In genomic region chr4:125203521-125203920, GRCm38 (mm10) we compare ENCODE assay signal across 31 mouse cellular contexts.
"Had no signal": no experiment of that assay in that cellular context is flagged by ENCODE, and none has a peak within 500 bp of the region (broad histone marks: within the 10 kb centered on the region; RNA-seq: fewer than 3 reads in every experiment).

No protein-coding gene starts in this region.

- H3K4me1 ChIP-seq: limb, embryonic 12.5 days; limb, embryonic 13.5 days; limb, embryonic 15.5 days; liver, embryonic 12.5 days; liver, embryonic 13.5 days; liver, embryonic 15.5 days; lung, embryonic 15.5 days had no signal

- H3K9ac ChIP-seq: limb, embryonic 12.5 days; limb, embryonic 13.5 days; limb, embryonic 15.5 days; liver, embryonic 12.5 days; liver, embryonic 13.5 days; liver, embryonic 14.5 days; liver, embryonic 15.5 days; liver, postnatal 0 days; lung, embryonic 14.5 days; lung, embryonic 15.5 days; midbrain, embryonic 12.5 days; midbrain, embryonic 13.5 days; midbrain, embryonic 15.5 days; neural tube, embryonic 12.5 days had no signal

- H3K27me3 ChIP-seq: liver, embryonic 13.5 days; liver, embryonic 15.5 days; lung, embryonic 15.5 days; midbrain, embryonic 15.5 days; neural tube, embryonic 12.5 days had no signal

- H3K9me3 ChIP-seq: limb, embryonic 10.5 days; limb, embryonic 12.5 days; limb, embryonic 13.5 days; limb, embryonic 15.5 days; liver, embryonic 12.5 days; liver, embryonic 13.5 days; liver, embryonic 15.5 days; lung, embryonic 15.5 days; midbrain, embryonic 10.5 days; midbrain, embryonic 12.5 days; midbrain, embryonic 13.5 days; midbrain, embryonic 15.5 days; neural tube, embryonic 12.5 days had no signal

- ATAC-seq: liver, embryonic 12.5 days; liver, postnatal 0 days; lung, postnatal 0 days; midbrain, embryonic 13.5 days; midbrain, embryonic 15.5 days; midbrain, embryonic 16.5 days had no signal

- H3K27ac ChIP-seq: limb, embryonic 10.5 days; limb, embryonic 12.5 days; limb, embryonic 13.5 days; limb, embryonic 15.5 days; liver, embryonic 12.5 days; liver, embryonic 13.5 days; liver, embryonic 14.5 days; liver, embryonic 15.5 days; lung, embryonic 15.5 days; macrophage; midbrain, embryonic 10.5 days; midbrain, embryonic 12.5 days; midbrain, embryonic 13.5 days; midbrain, embryonic 15.5 days; neural tube, embryonic 12.5 days had no signal

- H3K4me2 ChIP-seq: limb, embryonic 12.5 days; limb, embryonic 13.5 days; limb, embryonic 15.5 days; liver, embryonic 11.5 days; liver, embryonic 12.5 days; liver, embryonic 13.5 days; liver, embryonic 15.5 days; lung, embryonic 14.5 days; lung, embryonic 15.5 days; midbrain, embryonic 11.5 days; midbrain, embryonic 12.5 days; midbrain, embryonic 13.5 days; midbrain, embryonic 15.5 days; neural tube, embryonic 12.5 days had no signal

- DNase-seq: left cerebral cortex, postnatal 4 days; liver; liver, embryonic 13.5 days; liver, postnatal 0 days; lung, adult 18-20 months; lung, adult 2 months; lung, embryonic 14.5 days; lung, postnatal 10 days; lung, postnatal 14 days; lung, postnatal 36 days; lung, postnatal 4 days; midbrain, embryonic 14.5 days had no signal

- H3K4me3 ChIP-seq: limb, embryonic 10.5 days; limb, embryonic 12.5 days; limb, embryonic 13.5 days; limb, embryonic 15.5 days; liver, embryonic 12.5 days; liver, embryonic 13.5 days; liver, embryonic 15.5 days; lung, embryonic 15.5 days; midbrain, embryonic 10.5 days; midbrain, embryonic 12.5 days; midbrain, embryonic 13.5 days; midbrain, embryonic 15.5 days; myocyte; neural tube, embryonic 12.5 days had no signal

- H3K36me3 ChIP-seq: limb, embryonic 10.5 days; limb, embryonic 12.5 days; limb, embryonic 13.5 days; limb, embryonic 15.5 days; liver, embryonic 12.5 days; liver, embryonic 13.5 days; liver, embryonic 15.5 days; lung, embryonic 15.5 days; midbrain, embryonic 10.5 days; midbrain, embryonic 12.5 days; midbrain, embryonic 13.5 days; midbrain, embryonic 15.5 days; neural tube, embryonic 12.5 days had no signal
